Mouse (Mus musculus) ES-E14 (cell line): ENCODE measurements around the gene Tnfrsf1b.

Source experiments
- CHD2 ChIP-seq: IDR thresholded peaks from 2 replicates; pipeline ENCODE4 v1.6.1; 2014; ENCODE audit warnings: mild to moderate bottlenecking, low read depth, low read length, inconsistent platforms
- HCFC1 ChIP-seq: IDR thresholded peaks from 2 replicates; pipeline ENCODE4 v1.6.1; 2012; ENCODE audit warnings: low read length, inconsistent platforms, borderline replicate concordance; ENCODE audit not compliant: insufficient read depth
- MAFK ChIP-seq: IDR thresholded peaks from 2 replicates; pipeline ENCODE4 v1.6.1; 2014; ENCODE audit warnings: mild to moderate bottlenecking, low read depth, low read length, inconsistent platforms; ENCODE audit not compliant: insufficient read depth
- ZC3H11A ChIP-seq: IDR thresholded peaks from 2 replicates; pipeline ENCODE4 v1.6.1; 2012; ENCODE audit warnings: low read depth, mild to moderate bottlenecking, inconsistent platforms, low read length, borderline replicate concordance
- ZNF384 ChIP-seq: IDR thresholded peaks from 2 replicates; pipeline ENCODE4 v1.6.1; 2012; ENCODE audit warnings: low read depth, low read length, inconsistent platforms

- TF ChIP-seq CHD2 (no peak), ZNF384 (no peak), MAFK (no peak), HCFC1 (no peak), ZC3H11A (no peak)
These were observed 5.9 kb downstream of the Tnfrsf1b start for GRCm38 (mm10) chr4:145240723-145241231.
